Mouse (Mus musculus): ENCODE measurements around the gene Dixdc1. TPM values are rescaled to one million over a fixed set of nuclear protein-coding genes. Genes with fewer than 3 reads are reported as not detected.

Gene Dixdc1
- total and polyA plus RNA-seq, 3 experiments: 0.07 TPM; not detected in 2

DNA sequence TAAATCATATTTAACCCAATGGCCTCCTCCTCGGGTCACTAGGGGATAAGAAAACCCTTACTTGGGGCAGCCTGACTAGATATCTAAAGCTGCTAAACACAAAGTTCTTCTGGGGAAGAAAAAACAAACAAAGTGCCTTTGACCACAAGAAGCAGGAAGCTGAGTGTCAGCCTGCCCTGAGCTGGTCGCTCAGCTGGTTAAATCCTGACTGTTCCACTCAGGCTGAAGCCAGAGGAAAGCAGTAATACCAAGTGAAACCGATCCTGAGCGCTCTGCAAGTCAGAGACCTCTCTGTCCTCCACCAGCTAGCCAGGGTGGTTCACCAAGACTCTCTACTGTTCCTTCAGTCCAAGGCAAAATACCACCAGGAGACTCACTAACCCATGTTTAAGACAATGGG, 9.7 kb downstream of the Dixdc1 start:
- Histone ChIP-seq H3K79me2 (ENCODE audit: control insufficient read depth, insufficient read depth, low read length, poor library complexity) (no peaks in the 10 kb centered on the region), H3K9me3 (replicated peaks; ENCODE audit: insufficient read depth, low read length) (no peaks in the 10 kb centered on the region), H3K36me3 (ENCODE audit: control insufficient read depth in 1 of 2, insufficient read depth in 2 of 2, low read length in 2 of 2) (no peaks in the 10 kb centered on the region), H3K9ac (ENCODE audit: control insufficient read depth, low read depth, low read length, poor library complexity, severe bottlenecking) (no peak overlapping the region), H3K27ac (ENCODE audit: control insufficient read depth, low read depth, low read length) (no peak overlapping the region), H3K4me1 (ENCODE audit: control insufficient read depth in 1 of 2, insufficient read depth in 2 of 2, low read length in 2 of 2) (no peaks in the 10 kb centered on the region), H3K27me3 (ENCODE audit: control insufficient read depth in 1 of 2, insufficient read depth in 2 of 2, low read length in 2 of 2) (peaks cover 0 to 9% of the 10 kb centered on the region in 2 experiments; a peak in 3 of 4 replicates), H3K4me3 (ENCODE audit: control insufficient read depth in 1 of 2, insufficient read depth in 1 of 2, low read depth in 2 of 2, low read length in 2 of 2) (no peak overlapping the region)
- no peak for TF ChIP-seq USF1 (IDR thresholded peaks at IDR 0.05; ENCODE audit: low read depth, low read length)
- no peak for TF ChIP-seq GATA1 (IDR thresholded peaks at IDR 0.05; ENCODE audit: low read depth, low read length)
- TF ChIP-seq KAT2A (conservative IDR thresholded peaks at IDR 0.05; ENCODE audit: low read depth, low read length): no peak
- no peak for TF ChIP-seq NRF1 (IDR thresholded peaks at IDR 0.05; ENCODE audit: insufficient read depth, low read depth, low read length, poor library complexity, severe bottlenecking)
- TF ChIP-seq MAX (IDR thresholded peaks at IDR 0.05; ENCODE audit: low read length): no peak
- TF ChIP-seq MXI1 (IDR thresholded peaks at IDR 0.05; ENCODE audit: low read depth, low read length): no peak
- TF ChIP-seq BHLHE40 (IDR thresholded peaks at IDR 0.05; ENCODE audit: borderline replicate concordance, low read depth, low read length): no peak
- TF ChIP-seq CHD2 (IDR thresholded peaks at IDR 0.05; ENCODE audit: low read length): no peak
- no peak for TF ChIP-seq POLR2A (IDR thresholded peaks at IDR 0.05; ENCODE audit: control insufficient read depth in 1 of 2, insufficient read depth in 1 of 2, low read depth in 1 of 2, low read length in 2 of 2, poor library complexity in 1 of 2)
- TF ChIP-seq ZC3H11A (IDR thresholded peaks at IDR 0.05; ENCODE audit: low read depth, low read length): no peak
- TF ChIP-seq USF2 (IDR thresholded peaks at IDR 0.05; ENCODE audit: borderline replicate concordance in 1 of 2, insufficient read depth in 1 of 2, low read depth in 1 of 2, low read length in 2 of 2): no peak
- no peak for TF ChIP-seq ZMIZ1 (IDR thresholded peaks at IDR 0.05; ENCODE audit: low read depth, low read length)
- no peak for TF ChIP-seq GABPA (IDR thresholded peaks at IDR 0.05; ENCODE audit: low read depth, low read length)
- TF ChIP-seq ETS1 (IDR thresholded peaks at IDR 0.05; ENCODE audit: low read depth, low read length): no peak
- TF ChIP-seq SIN3A (IDR thresholded peaks at IDR 0.05; ENCODE audit: low read length): no peak
- no peak for TF ChIP-seq ZKSCAN1 (IDR thresholded peaks at IDR 0.05; ENCODE audit: low read depth, low read length)
- no peak for TF ChIP-seq UBTF (IDR thresholded peaks at IDR 0.05; ENCODE audit: borderline replicate concordance, insufficient read depth, low read depth, low read length)
- no peak for TF ChIP-seq ZNF384 (IDR thresholded peaks at IDR 0.05; ENCODE audit: low read depth, low read length)
- DNase-seq (ENCODE audit: low read depth, low spot score): no peak

GRCm38 (mm10) chr9:50727925-50728651, 11.2 kb downstream of the Dixdc1 start:
- no peak overlapping the region for H3K4me3 ChIP-seq (ENCODE audit: control insufficient read depth in 1 of 2, insufficient read depth in 1 of 2, low read depth in 2 of 2, low read length in 2 of 2)
- no peak overlapping the region for H3K27ac ChIP-seq (ENCODE audit: control insufficient read depth, low read depth, low read length)
- DNase-seq (ENCODE audit: low read depth, low spot score): no peak
- H3K36me3 ChIP-seq (ENCODE audit: control insufficient read depth in 1 of 2, insufficient read depth in 2 of 2, low read length in 2 of 2): no peaks in the 10 kb centered on the region
- peaks cover 0 to 7% of the 10 kb centered on the region in 2 experiments; a peak in 3 of 4 replicates for H3K27me3 ChIP-seq (ENCODE audit: control insufficient read depth in 1 of 2, insufficient read depth in 2 of 2, low read length in 2 of 2)
- no peaks in the 10 kb centered on the region for H3K79me2 ChIP-seq (ENCODE audit: control insufficient read depth, insufficient read depth, low read length, poor library complexity)
- no peaks in the 10 kb centered on the region for H3K9me3 ChIP-seq (replicated peaks; ENCODE audit: insufficient read depth, low read length)
- 0 out of 4 replicates have a peak, but pooled peaks cover 0 to 1% of the 10 kb centered on the region in 2 experiments for H3K4me1 ChIP-seq (ENCODE audit: control insufficient read depth in 1 of 2, insufficient read depth in 2 of 2, low read length in 2 of 2)
- no peak overlapping the region for H3K9ac ChIP-seq (ENCODE audit: control insufficient read depth, low read depth, low read length, poor library complexity, severe bottlenecking)
- TF ChIP-seq CHD1 (IDR thresholded peaks at IDR 0.05; ENCODE audit: low read depth, low read length) (no peak), MAZ (IDR thresholded peaks at IDR 0.05; ENCODE audit: low read depth, low read length) (no peak), MYC (IDR thresholded peaks at IDR 0.05; ENCODE audit: low read depth, low read length) (no peak), USF1 (IDR thresholded peaks at IDR 0.05; ENCODE audit: low read depth, low read length) (no peak), ZC3H11A (IDR thresholded peaks at IDR 0.05; ENCODE audit: low read depth, low read length) (no peak), BHLHE40 (IDR thresholded peaks at IDR 0.05; ENCODE audit: borderline replicate concordance, low read depth, low read length) (no peak), KAT2A (conservative IDR thresholded peaks at IDR 0.05; ENCODE audit: low read depth, low read length) (no peak), MXI1 (IDR thresholded peaks at IDR 0.05; ENCODE audit: low read depth, low read length) (no peak), MYB (IDR thresholded peaks at IDR 0.05; ENCODE audit: low read depth, low read length) (no peak), SMC3 (IDR thresholded peaks at IDR 0.05; ENCODE audit: low read depth, low read length) (no peak), POLR2AphosphoS5 (IDR thresholded peaks at IDR 0.05; ENCODE audit: borderline replicate concordance, low read depth, low read length) (no peak), NRF1 (IDR thresholded peaks at IDR 0.05; ENCODE audit: insufficient read depth, low read depth, low read length, poor library complexity, severe bottlenecking) (no peak), EP300 (IDR thresholded peaks at IDR 0.05; ENCODE audit: low read depth in 1 of 2, low read length in 2 of 2) (no peak), POLR2AphosphoS2 (IDR thresholded peaks at IDR 0.05; ENCODE audit: low read length) (no peak), GABPA (IDR thresholded peaks at IDR 0.05; ENCODE audit: low read depth, low read length) (no peak)
